Mouse (Mus musculus): Measurements from ENCODE around the gene Ano10.

Ano10 gene

DNA sequence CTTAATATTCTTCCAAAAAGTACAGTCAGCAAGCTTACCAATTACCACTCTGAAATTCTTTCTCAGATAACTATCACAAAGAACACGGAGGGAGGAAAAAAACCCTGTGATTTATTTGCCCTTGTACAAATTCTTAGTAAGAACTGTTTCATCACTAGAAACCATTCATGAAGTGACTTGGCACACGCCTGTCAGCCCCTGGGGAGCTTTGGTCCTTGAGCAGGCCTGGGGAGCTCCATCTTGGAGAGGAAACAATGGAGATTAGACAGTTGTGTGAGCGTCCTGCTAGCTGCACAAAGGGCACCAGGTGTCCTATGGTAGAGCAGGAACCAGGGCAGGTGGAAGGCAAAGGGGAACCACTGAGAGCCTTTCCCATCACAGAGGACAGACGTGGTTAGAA is 48.8 kb downstream of the Ano10 start:
- DNase-seq (ENCODE audit: low read depth, low spot score): no peak

DNA sequence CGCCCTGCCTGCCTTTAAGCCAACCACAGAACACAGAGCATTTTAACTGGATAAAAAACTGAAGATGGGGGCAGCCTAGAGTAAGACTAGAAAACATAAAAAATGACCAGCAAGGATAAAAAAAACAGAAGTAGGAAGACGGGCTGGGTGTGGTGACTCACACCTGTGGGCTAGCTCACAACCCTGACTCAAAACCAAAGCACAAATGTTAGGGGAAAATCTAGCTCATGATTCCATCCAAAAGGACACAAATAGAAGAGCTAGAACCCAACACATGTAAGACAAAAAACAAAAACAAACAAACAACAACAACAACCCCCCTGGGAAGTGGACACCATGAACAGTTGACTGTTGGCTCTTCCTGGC is 49.4 kb downstream of the Ano10 start:
- DNase-seq (ENCODE audit: low read depth, low spot score): no peak

- no peak for DNase-seq (ENCODE audit: low read depth, low spot score)
Observed at GRCm38 (mm10) chr9:122244080-122244799, 50.0 kb downstream of the Ano10 start.

GRCm38 (mm10) chr9:122243297-122243696 is 50.9 kb downstream of the Ano10 start:
- DNase-seq (ENCODE audit: low read depth, low spot score): no peak

- DNase-seq (ENCODE audit: low read depth, low spot score): peak; percentile 51
Observed at GRCm38 (mm10) chr9:122242856-122243255, 51.4 kb downstream of the Ano10 start.

GRCm38 (mm10) chr9:122241812-122242400 is 52.3 kb downstream of the Ano10 start:
- DNase-seq (ENCODE audit: low read depth, low spot score): no peak

DNA sequence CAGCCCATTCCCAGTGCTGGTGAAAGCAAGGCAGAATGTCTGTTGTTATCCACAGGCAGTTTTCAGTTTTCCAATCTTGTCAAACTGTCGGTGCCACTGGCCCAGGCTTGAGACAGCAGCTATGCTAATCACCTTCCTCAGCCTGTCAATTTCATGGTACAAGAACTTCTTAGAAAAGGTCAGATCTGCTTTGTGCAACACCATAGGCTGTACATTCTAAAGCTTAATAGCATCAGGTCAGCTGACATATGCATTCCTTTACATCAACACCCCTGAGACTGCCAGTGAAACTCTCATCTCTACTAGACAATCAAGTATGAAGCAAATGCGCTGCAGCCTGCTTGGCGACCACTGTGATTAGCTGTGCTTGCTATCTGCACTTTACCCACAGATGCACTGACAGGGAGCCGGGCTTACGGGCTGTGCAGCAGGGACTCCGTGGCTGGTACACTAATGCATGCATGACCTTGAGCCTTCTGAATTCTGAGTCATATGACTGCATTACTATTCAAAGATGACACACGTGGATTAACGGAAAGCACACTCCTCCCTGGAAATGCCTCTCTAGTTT is 53.5 kb downstream of the Ano10 start:
- DNase-seq (ENCODE audit: low read depth, low spot score): no peak

GRCm38 (mm10) chr9:122234741-122235140 is 59.5 kb downstream of the Ano10 start:
- DNase-seq (ENCODE audit: low read depth, low spot score): no peak

- DNase-seq (ENCODE audit: low read depth, low spot score): no peak
Observed at GRCm38 (mm10) chr9:122233972-122234345, 60.3 kb downstream of the Ano10 start.

- DNase-seq (ENCODE audit: low read depth, low spot score): no peak
Observed at GRCm38 (mm10) chr9:122233316-122233971, 60.8 kb downstream of the Ano10 start.

DNA sequence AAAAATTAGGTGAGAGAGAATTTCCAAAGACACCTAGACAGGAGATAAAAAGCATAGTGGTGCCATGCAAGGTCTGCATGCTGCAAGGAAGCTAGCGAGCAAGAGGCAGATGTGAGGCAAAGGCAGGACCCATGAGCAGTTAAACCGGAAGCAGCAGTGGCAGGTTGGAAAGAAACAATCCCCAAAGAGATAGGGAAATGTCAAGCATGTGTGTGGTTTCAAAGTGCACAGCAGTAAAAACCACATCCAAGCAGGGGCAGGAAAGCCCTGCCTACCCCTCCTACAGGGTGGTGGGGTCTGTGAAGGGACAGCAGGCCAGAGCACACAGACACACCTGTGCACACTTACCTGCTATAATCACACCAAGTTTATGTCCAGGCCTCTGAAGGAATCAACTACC is 61.3 kb downstream of the Ano10 start:
- DNase-seq (ENCODE audit: low read depth, low spot score): no peak

DNA sequence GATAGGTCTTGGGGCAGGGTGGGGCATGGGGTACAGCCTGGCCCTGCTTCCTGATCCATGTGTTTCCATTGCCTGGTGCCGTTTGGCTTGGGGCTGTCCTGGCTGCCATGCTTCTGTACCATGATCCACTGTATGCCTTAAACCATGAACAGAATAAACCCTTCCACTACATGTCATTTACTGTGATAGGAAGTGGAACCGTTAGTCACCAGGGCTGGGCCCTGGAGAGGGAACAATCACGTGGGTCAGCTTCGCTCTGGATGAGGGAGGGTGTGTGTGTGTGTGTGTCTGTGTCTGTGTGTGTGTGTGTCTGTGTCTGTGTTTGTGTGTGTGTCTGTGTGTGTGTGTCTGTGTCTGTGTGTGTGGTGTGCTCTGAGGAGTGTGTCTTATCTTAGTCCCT is 63.5 kb downstream of the Ano10 start:
- DNase-seq (ENCODE audit: low read depth, low spot score): no peak

DNA sequence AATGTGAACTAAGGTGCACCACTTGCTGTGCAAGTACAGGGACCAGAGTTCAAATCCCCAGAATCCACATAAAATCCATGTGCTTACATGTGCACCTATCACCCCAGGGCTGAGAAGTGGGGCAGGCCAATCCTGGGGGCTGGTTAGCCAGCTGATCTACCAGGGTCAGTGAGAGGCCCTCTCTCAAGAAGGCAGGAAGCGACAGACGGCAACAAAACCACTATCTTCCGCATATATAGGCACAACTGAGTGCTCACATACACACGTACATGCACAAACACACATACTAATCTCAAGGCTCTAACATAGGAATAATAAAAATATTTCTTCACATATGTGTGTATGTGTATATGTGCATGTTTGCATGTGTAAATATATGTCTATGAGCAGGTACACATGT is 67.8 kb downstream of the Ano10 start:
- no peak for DNase-seq (ENCODE audit: low read depth, low spot score)

GRCm38 (mm10) chr9:122225309-122225708 is 68.9 kb downstream of the Ano10 start:
- peak; percentile 57 for DNase-seq (ENCODE audit: low read depth, low spot score)

GRCm38 (mm10) chr9:122223005-122223404 is 71.2 kb downstream of the Ano10 start:
- DNase-seq (ENCODE audit: low read depth, low spot score): no peak

DNA sequence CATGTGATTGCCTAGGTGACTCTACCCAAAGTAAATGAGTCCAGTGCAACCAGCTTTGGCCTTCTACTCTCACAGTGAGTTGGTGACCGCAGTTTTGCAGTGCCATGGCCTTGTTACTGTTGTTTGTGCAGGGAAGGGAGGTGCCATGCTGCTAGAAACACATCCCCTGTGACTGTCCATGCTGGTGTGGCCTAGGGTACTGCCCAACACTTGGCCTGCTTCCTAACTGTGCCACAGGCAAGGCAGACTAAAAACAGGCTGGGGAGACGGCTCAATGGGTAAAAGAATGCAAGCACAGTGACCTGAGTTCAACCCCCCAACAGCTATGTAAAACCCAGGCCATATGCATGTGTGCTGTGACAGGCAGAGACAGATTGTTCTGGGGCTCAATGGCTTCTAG is 74.3 kb downstream of the Ano10 start:
- DNase-seq (ENCODE audit: low read depth, low spot score): no peak

- DNase-seq (ENCODE audit: low read depth, low spot score): no peak
Observed at GRCm38 (mm10) chr9:122216945-122217529, 77.2 kb downstream of the Ano10 start.

DNA sequence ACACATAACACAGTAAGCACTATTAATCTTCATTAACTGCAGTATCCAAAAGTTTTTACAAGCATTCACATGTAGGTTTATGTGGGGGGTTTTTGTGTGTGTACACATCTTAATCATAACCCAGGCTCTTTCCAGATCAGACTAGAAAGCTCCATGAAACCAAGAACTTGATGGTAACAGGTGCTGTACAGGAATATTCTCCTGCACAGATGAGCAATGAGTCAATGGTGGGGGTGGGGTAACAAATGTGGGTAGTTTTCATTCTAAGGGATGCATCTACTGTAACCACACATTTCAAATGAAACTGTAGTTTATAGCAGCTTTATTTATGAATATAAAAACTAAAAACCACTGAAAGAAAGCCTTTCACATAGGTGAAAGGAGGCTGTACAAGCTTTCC is 79.1 kb downstream of the Ano10 start:
- no peak for DNase-seq (ENCODE audit: low read depth, low spot score)

GRCm38 (mm10) chr9:122208311-122208710 is 85.9 kb downstream of the Ano10 start:
- no peak for DNase-seq (ENCODE audit: low read depth, low spot score)

- no peak for DNase-seq (ENCODE audit: low read depth, low spot score)
Observed at GRCm38 (mm10) chr9:122205543-122206200, 88.6 kb downstream of the Ano10 start.

- peak; percentile 28 for DNase-seq (ENCODE audit: low read depth, low spot score)
Observed at GRCm38 (mm10) chr9:122204508-122204907, 89.7 kb downstream of the Ano10 start.

DNA sequence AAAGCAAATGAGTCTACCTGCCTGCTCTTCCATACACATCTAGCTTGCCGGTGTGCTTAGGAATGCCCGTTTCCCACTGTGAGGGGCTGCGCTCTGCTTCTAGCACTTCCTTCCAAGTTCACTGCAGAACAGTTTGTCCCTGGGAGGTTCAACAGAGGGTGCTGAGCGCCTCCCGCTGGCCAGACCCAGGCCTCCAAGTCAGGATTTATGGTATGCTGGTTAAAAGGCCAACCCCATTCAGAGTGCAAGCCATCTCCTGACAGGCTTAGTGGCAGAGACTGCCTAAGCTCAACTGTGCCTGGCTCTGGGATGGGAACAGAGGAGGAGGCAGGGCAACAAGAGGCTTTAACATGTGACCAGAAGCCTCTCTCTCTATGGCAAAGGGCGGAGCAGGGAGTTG is 95.0 kb downstream of the Ano10 start:
- DNase-seq (ENCODE audit: low read depth, low spot score): peak; percentile 38
